Mouse (Mus musculus) intestine, postnatal 0 days (tissue): ENCODE measurements around the gene Fbxo10. TPM values are rescaled to one million over a fixed set of nuclear protein-coding genes. Genes with fewer than 3 reads are reported as not detected.
"Not testable (repeated sequence)": the region's sequence is repeated elsewhere in the genome, so short reads cannot be mapped to it uniquely, and the experiment has no call there.

Experiments
- ATAC-seq: fragments of 200-750 bp; cut with Nextera tagmentation; 2 replicates; pipeline ENCODE4 v1.8.0; 2017; ENCODE audit warnings: mild to moderate bottlenecking, moderate TSS enrichment, moderate library complexity
- H3K27ac ChIP-seq: fragments of 300-500 bp; sonication (generic); 2 replicates; pipeline ENCODE4 v1.5.1; 2014; ENCODE audit warnings: mild to moderate bottlenecking, low read depth, low read length, moderate library complexity
- H3K27me3 ChIP-seq: fragments of 300-500 bp; sonication (generic); replicated peaks from 2 replicates; pipeline ENCODE4 v1.6.1; 2014; ENCODE audit warnings: low read length, mixed read lengths; ENCODE audit not compliant: control insufficient read depth, insufficient read depth
- H3K36me3 ChIP-seq: fragments of 300-500 bp; sonication (generic); 2 replicates; pipeline ENCODE4 v1.6.1; 2014; ENCODE audit warnings: mild to moderate bottlenecking, moderate library complexity; ENCODE audit not compliant: control insufficient read depth, insufficient read depth
- H3K4me1 ChIP-seq: fragments of 300-500 bp; sonication (generic); replicated peaks from 2 replicates; pipeline ENCODE4 v1.6.1; 2014; ENCODE audit warnings: antibody characterized with exemption, low read length, mixed read lengths; ENCODE audit not compliant: control insufficient read depth, insufficient read depth
- H3K4me2 ChIP-seq: fragments of 300-500 bp; sonication (generic); replicated peaks from 2 replicates; pipeline ENCODE4 v1.6.1; 2014; ENCODE audit warnings: low read depth, mild to moderate bottlenecking, moderate library complexity
- H3K4me3 ChIP-seq: fragments of 300-500 bp; sonication (generic); 2 replicates; pipeline ENCODE4 v1.5.1; 2014; ENCODE audit warnings: low read depth, low read length
- H3K9ac ChIP-seq: fragments of 300-500 bp; sonication (generic); 2 replicates; pipeline ENCODE4 v1.6.1; 2014; ENCODE audit warnings: mild to moderate bottlenecking, low read depth, low read length
- H3K9me3 ChIP-seq: fragments of 300-500 bp; sonication (generic); 2 replicates; pipeline ENCODE4 v1.6.1; 2016; ENCODE audit warnings: mixed run types; ENCODE audit not compliant: control insufficient read depth
- CTCF ChIP-seq: sonication (generic); IDR thresholded peaks from 2 replicates; pipeline ENCODE4 v1.5.1; 2016; ENCODE audit warnings: low read depth, mild to moderate bottlenecking, control low read depth, antibody characterized with exemption, moderate library complexity
- WGBS: fragments of 180-500 bp; shearing (Covaris S2); extraction: QIAGEN DNeasy Blood & Tissue Kit; methylation state at CpG from one replicate; pipeline ENCODE4 v1.1.7; 2014; 5-methylcytosine and 5-hydroxymethylcytosine counted together
- polyA plus RNA-seq: library from polyadenylated mRNA; unstranded; fragments of >200 nt; fragmentation: Nextera tagmentation; extraction: Ambion mirVana; gene quantifications from 2 replicates; pipeline ENCODE4 v1.2.1, GENCODE M21; 2015

Gene Fbxo10
- polyA plus RNA-seq, 1 experiment from 2014 or later: 2.6 TPM

DNA sequence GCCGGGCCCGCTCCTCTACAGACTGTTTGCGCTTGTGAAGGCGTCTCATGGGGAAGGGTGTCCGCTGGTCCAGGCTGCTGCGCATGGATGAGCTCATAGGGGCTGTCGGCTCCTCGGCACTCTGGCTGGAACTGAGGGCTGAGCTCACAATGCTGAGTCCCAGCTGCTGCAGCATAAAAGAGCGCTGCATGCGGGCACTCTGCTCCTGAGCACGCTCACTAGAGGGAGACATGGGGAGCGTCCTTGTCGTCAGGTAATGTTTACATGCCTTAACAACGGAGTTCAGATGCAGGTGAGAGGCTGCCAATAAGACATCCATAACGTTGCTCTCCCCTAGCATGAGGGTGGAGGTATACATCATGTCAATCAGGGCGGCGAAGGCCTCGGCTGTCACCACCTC lies 89.6 kb downstream of the Fbxo10 start:
- 75% methylated on average over 18 of the region's 18 CpGs for WGBS
- Histone ChIP-seq H3K4me2 (no peak overlapping the region), H3K4me1 (no peaks in the 10 kb centered on the region), H3K27ac (no peak overlapping the region), H3K4me3 (no peak overlapping the region), H3K36me3 (peaks cover 33% of the 10 kb centered on the region; the same call in 1 of the 2 replicates), H3K9ac (no peak overlapping the region), H3K27me3 (no peaks in the 10 kb centered on the region), H3K9me3 (no peaks in the 10 kb centered on the region)
- no peak for ATAC-seq
- no peak for TF ChIP-seq CTCF

DNA sequence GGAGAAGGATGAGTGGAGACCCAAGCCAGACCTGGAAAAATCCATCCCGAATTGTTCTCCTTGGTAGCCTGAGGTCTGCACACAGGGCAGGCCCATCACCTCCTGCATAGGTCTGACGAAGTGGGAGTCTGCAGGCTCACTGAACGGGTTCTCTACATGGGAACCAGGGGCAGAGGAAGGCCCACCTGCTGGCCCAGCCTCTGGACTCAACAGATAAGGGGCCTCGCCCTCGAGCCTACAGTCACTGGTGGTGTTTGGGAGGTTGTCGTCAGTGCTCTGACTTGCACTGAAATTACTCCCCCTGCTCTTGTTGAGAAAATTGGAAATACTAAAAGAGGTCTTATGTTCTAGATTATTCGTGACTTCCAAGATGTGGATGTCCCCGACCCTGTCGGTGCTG lies 90.6 kb downstream of the Fbxo10 start:
- no peak for ATAC-seq
- no peak for TF ChIP-seq CTCF
- H3K4me1 ChIP-seq: no peaks in the 10 kb centered on the region
- H3K4me3 ChIP-seq: no peak overlapping the region
- H3K36me3 ChIP-seq: peaks cover 37% of the 10 kb centered on the region; the same call in 1 of the 2 replicates
- WGBS: 79% methylated on average over 9 of the region's 9 CpGs
- H3K4me2 ChIP-seq: no peak overlapping the region
- H3K9me3 ChIP-seq: no peaks in the 10 kb centered on the region
- H3K27ac ChIP-seq: no peak overlapping the region
- no peak overlapping the region for H3K9ac ChIP-seq
- H3K27me3 ChIP-seq: no peaks in the 10 kb centered on the region

DNA sequence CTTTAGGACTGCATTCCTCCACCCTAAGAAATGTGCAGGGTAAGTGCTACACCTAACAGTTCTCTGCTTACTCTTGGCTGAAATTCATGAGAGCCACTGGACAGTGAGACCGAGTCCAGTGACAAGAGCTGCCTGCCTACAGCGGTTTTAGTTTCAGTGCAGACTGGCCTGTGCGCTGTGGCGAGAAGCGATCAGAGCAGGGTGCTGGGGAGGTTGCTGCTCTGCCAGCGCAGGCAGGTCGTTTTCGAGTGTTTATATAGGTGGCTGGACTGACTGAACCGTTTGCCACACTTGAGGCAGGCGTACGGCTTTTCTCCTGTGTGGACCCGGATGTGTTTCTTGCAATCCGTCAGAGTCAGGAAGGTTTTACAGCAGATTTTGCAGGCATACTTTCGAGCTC lies 91.2 kb downstream of the Fbxo10 start:
- not testable (repeated sequence) for H3K9ac ChIP-seq, H3K4me3 ChIP-seq, ATAC-seq, H3K4me1 ChIP-seq, H3K27me3 ChIP-seq, H3K4me2 ChIP-seq, H3K9me3 ChIP-seq, H3K27ac ChIP-seq
- peaks cover 39% of the 10 kb centered on the region; the same call in 1 of the 2 replicates for H3K36me3 ChIP-seq
- WGBS: 76% methylated on average over 14 of the region's 14 CpGs

DNA sequence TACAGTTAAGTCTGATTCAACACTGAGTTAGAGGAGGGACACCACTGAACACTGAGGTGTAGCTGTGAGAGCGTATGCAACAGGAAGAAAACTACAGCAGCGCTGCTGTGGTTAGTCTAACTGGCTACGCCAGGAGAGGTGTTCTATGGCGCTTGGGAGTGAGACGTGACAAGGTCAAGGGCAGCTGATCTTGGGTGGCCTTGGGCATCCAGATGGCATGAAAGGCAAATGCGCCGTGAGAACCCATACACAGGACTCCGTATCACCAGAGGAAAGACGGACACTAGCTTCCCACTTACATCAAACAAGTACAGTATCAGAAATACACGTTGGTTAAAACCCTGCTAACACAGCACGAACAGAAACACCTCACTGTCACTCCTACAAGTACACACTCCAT lies 92.1 kb downstream of the Fbxo10 start:
- H3K4me2 ChIP-seq, H3K27ac ChIP-seq, H3K4me1 ChIP-seq, H3K27me3 ChIP-seq, H3K4me3 ChIP-seq, H3K9ac ChIP-seq, H3K9me3 ChIP-seq, ATAC-seq: not testable (repeated sequence)
- peaks cover 47% of the 10 kb centered on the region for H3K36me3 ChIP-seq
- WGBS: 91% methylated on average over 11 of the region's 11 CpGs

DNA sequence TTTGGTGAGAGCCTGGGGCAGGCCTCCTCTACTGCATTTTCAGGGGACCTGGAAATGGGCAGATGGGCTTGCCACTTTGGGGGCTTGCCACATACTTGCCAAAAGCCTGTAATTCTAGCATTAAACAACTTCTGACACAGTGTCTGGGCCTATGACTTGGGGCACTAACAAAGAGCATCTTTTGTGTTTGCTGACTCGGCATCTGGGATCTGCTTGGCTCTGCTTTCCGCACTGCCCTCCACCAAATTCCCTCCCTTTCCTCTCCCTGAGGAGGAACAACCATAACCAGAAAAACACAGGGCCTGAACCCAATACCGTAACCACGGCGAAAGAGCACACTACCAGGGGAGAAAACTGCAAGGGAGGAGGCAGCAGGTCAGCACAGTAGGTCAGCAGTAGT lies 93.8 kb downstream of the Fbxo10 start:
- no peak overlapping the region for H3K27ac ChIP-seq
- TF ChIP-seq CTCF: no peak
- H3K36me3 ChIP-seq: peaks cover 63% of the 10 kb centered on the region
- H3K4me3 ChIP-seq: no peak overlapping the region
- no peaks in the 10 kb centered on the region for H3K4me1 ChIP-seq
- no peaks in the 10 kb centered on the region for H3K27me3 ChIP-seq
- WGBS: 93% methylated on average over 5 of the region's 5 CpGs
- no peaks in the 10 kb centered on the region for H3K9me3 ChIP-seq
- H3K4me2 ChIP-seq: no peak overlapping the region
- no peak overlapping the region for H3K9ac ChIP-seq
- ATAC-seq: no peak

Other genes starting within 250 kb of the Fbxo10 start
- 121 and 133 TPM in 2 replicates for gene Grhpr, start 103.2 kb downstream of the Fbxo10 start, polyA plus RNA-seq
- gene Zbtb5, start 72.2 kb downstream of the Fbxo10 start, polyA plus RNA-seq: 8.5 TPM in 2 replicates
- 11.4 and 13.7 TPM in 2 replicates for gene Polr1e, start 66.0 kb downstream of the Fbxo10 start, polyA plus RNA-seq
- 256 and 274 TPM in 2 replicates for gene Tomm5, start 23.5 kb upstream of the Fbxo10 start, polyA plus RNA-seq
- 0.18 and 0.20 TPM in 2 replicates for gene Frmpd1, start 100.3 kb upstream of the Fbxo10 start, polyA plus RNA-seq
- 8.6 and 11.0 TPM in 2 replicates for gene Trmt10b, start 212.5 kb upstream of the Fbxo10 start, polyA plus RNA-seq